Mouse (Mus musculus) bone marrow macrophage, adult 2 months (primary cell): ENCODE measurements around the gene Tmem42. TPM values are rescaled to one million over a fixed set of nuclear protein-coding genes. Genes with fewer than 3 reads are reported as not detected.

Source experiments
- H3K27ac ChIP-seq: 2 replicates; pipeline ENCODE4 v1.5.1; 2012; ENCODE audit warnings: low read depth, low read length; ENCODE audit not compliant: insufficient read depth
- H3K4me1 ChIP-seq: 2 replicates; pipeline ENCODE4 v1.6.1; 2012; ENCODE audit warnings: low read length; ENCODE audit not compliant: control insufficient read depth, insufficient read depth
- H3K4me3 ChIP-seq: 2 replicates; pipeline ENCODE4 v1.5.1; 2012; ENCODE audit warnings: mild to moderate bottlenecking, low read length, moderate library complexity; ENCODE audit not compliant: insufficient read depth
- CTCF ChIP-seq: IDR thresholded peaks from 2 replicates; pipeline ENCODE4 v1.5.1; 2012; ENCODE audit warnings: low read depth, mild to moderate bottlenecking, low read length, moderate library complexity
- POLR2A ChIP-seq: IDR thresholded peaks from 2 replicates; pipeline ENCODE4 v1.6.1; 2012; ENCODE audit warnings: mild to moderate bottlenecking, low read depth, low read length, borderline replicate concordance
- polyA plus RNA-seq: library from polyadenylated mRNA; stranded (reverse); fragments of >200 nt; gene quantifications from 2 replicates; pipeline ENCODE4 v1.2.4, GENCODE M21; 2012; ENCODE audit not compliant: missing spikeins, insufficient read depth, insufficient read length

The Tmem42 gene
- polyA plus RNA-seq, 1 experiment, result 5.5 TPM

DNA sequence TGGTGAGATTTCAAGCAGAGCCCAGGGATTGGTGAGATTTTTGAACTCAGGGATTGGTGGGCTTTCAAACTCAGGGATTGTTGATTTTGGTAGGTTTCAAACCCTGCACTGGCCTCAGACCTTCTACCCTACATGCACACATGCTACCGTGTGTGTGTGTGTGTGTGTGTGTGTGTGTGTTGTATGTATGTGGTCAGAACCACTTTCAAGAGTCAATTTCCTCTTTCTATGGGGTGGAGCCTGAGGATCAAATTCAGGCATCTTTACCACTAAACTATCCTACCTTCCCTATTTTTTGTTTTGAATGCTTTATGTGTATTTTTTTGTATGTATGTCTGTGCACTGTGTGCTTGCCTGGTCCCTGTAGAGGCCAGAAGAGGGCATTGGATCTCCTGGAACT, 26.5 kb downstream of the Tmem42 start:
- Histone ChIP-seq H3K27ac (no peak overlapping the region), H3K4me1 (peaks cover 3% of the 10 kb centered on the region; the same call in 1 of the 2 replicates), H3K4me3 (no peak overlapping the region)
- TF ChIP-seq CTCF, result no peak
- TF ChIP-seq POLR2A, result no peak

DNA sequence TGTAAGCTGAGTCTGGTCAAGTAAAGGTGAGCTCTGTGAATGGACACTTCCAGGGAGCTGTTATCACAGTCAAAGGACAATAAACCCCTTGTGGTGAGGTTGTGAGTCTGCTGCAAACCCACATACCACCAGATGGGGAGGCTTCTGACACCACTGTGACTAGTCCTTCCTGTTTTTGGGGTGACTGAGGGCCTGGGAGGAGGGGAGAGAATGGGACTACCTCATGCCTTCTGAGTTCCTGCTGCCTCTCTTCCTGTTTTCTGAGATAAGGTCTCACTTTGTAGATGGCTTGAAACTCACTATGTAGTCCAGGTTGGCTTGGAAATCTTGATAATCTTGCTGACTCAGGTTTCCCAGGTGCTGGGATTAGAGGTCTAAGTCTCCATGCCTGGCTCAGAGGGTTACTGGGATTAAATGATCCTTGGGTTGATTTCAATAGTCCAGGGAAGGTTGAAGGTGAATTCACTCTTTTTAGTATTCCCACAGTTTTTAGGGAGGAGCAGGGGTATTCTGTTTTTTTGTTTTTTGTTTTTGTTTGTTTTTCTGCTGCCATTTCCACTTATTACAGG, 37.7 kb downstream of the Tmem42 start:
- no peak for TF ChIP-seq CTCF
- no peak for TF ChIP-seq POLR2A
- Histone ChIP-seq H3K4me3 (no peak overlapping the region), H3K27ac (peak overlapping the region; percentile 30; the same call in 1 of the 2 replicates), H3K4me1 (peaks cover 14% of the 10 kb centered on the region)

- Histone ChIP-seq H3K4me1 (peaks cover 14% of the 10 kb centered on the region), H3K4me3 (no peak overlapping the region), H3K27ac (no peak overlapping the region)
- TF ChIP-seq CTCF (no peak), POLR2A (no peak)
Observed at GRCm38 (mm10) chr9:123060172-123060571, 39.0 kb downstream of the Tmem42 start.

Other genes with a start within 250 kb of the Tmem42 start
- gene Tcaim, start 215.8 kb upstream of the Tmem42 start, polyA plus RNA-seq, result 3.2 and 3.3 TPM in 2 replicates
- not detected in 2 replicates for gene Gm35549, start 177.3 kb upstream of the Tmem42 start, polyA plus RNA-seq
- 51.3 and 61.5 TPM in 2 replicates for gene Zfp445, start 155.3 kb upstream of the Tmem42 start, polyA plus RNA-seq
- 1.3 and 1.4 TPM in 2 replicates for gene Zkscan7, start 135.6 kb upstream of the Tmem42 start, polyA plus RNA-seq
- gene Zfp105, start 98.3 kb upstream of the Tmem42 start, polyA plus RNA-seq, result 1.7 and 1.9 TPM in 2 replicates
- 71.3 and 78.2 TPM in 2 replicates for gene 1110059G10Rik, start 70.3 kb upstream of the Tmem42 start, polyA plus RNA-seq
- 34.3 and 46.2 TPM in 2 replicates for gene Kif15, start 70.3 kb upstream of the Tmem42 start, polyA plus RNA-seq
- not detected in 2 replicates for gene Tgm4, start 13.4 kb downstream of the Tmem42 start, polyA plus RNA-seq
- 42.8 and 47.5 TPM in 2 replicates for gene Zdhhc3, start 91.9 kb downstream of the Tmem42 start, polyA plus RNA-seq
- gene Exosc7, start 91.9 kb downstream of the Tmem42 start, polyA plus RNA-seq, result 24.4 and 25.1 TPM in 2 replicates
- gene Clec3b, start 129.6 kb downstream of the Tmem42 start, polyA plus RNA-seq, result not detected in 2 replicates
- gene Cdcp1, start 194.7 kb downstream of the Tmem42 start, polyA plus RNA-seq, result not detected in 2 replicates
- gene Tmem158, start 239.4 kb downstream of the Tmem42 start, polyA plus RNA-seq, result 0.75 and 1.4 TPM in 2 replicates